Mouse (Mus musculus) kidney, postnatal 4 days (tissue): ENCODE measurements at regions not wholly inside any gene's neighbourhood (a gene's known extent, or its start where the extent isn't known, plus 50 kb on each side); places are given as distances from the start of the nearest gene placed in this dataset.

ENCODE experiments used
- DNase-seq, 2 experiments: peaks; one replicate each; pipeline ENCODE4 v3.0.0; 2021; ENCODE audit warnings: mixed read lengths in 2 of 2

- peak; percentile 8 to 30 for DNase-seq
Observed at GRCm38 (mm10) chr10:70814354-70815131, 158.8 kb upstream of the Phyhipl start.

GRCm38 (mm10) chr10:70809411-70809810 is 153.6 kb upstream of the Phyhipl start:
- DNase-seq = no peak

GRCm38 (mm10) chr10:70806786-70807385 is 151.1 kb upstream of the Phyhipl start:
- no peak for DNase-seq

GRCm38 (mm10) chr10:70800736-70801306 is 145.1 kb upstream of the Phyhipl start:
- peak; percentile 46 to 64 for DNase-seq

- DNase-seq = no peak
Observed at GRCm38 (mm10) chr10:70799906-70800305, 144.1 kb upstream of the Phyhipl start.

- DNase-seq = no peak
Observed at GRCm38 (mm10) chr10:70799191-70799742, 143.5 kb upstream of the Phyhipl start.

- DNase-seq = peak; percentile 11 to 29
Observed at GRCm38 (mm10) chr10:70788814-70789452, 133.2 kb upstream of the Phyhipl start.

GRCm38 (mm10) chr10:70781036-70781435 is 125.3 kb upstream of the Phyhipl start:
- no peak for DNase-seq

GRCm38 (mm10) chr10:70778596-70778995 is 122.8 kb upstream of the Phyhipl start:
- DNase-seq = no peak

- no peak for DNase-seq
Observed at GRCm38 (mm10) chr10:70774571-70774970, 118.8 kb upstream of the Phyhipl start.

GRCm38 (mm10) chr10:70774159-70774558 is 118.4 kb upstream of the Phyhipl start:
- DNase-seq = no peak

GRCm38 (mm10) chr10:70767461-70767860 is 111.7 kb upstream of the Phyhipl start:
- DNase-seq = no peak

GRCm38 (mm10) chr10:70766869-70767268 is 111.1 kb upstream of the Phyhipl start:
- DNase-seq = no peak

- DNase-seq = no peak
Observed at GRCm38 (mm10) chr10:70766450-70766849, 110.7 kb upstream of the Phyhipl start.

GRCm38 (mm10) chr10:70763206-70763605 is 107.4 kb upstream of the Phyhipl start:
- DNase-seq = peak; percentile 2 to 3

- DNase-seq = no peak
Observed at GRCm38 (mm10) chr10:70759686-70760085, 103.9 kb upstream of the Phyhipl start.

- no peak for DNase-seq
Observed at GRCm38 (mm10) chr10:70751771-70752170, 96.0 kb upstream of the Phyhipl start.

- no peak for DNase-seq
Observed at GRCm38 (mm10) chr10:70750356-70751145, 94.8 kb upstream of the Phyhipl start.

- no peak for DNase-seq
Observed at GRCm38 (mm10) chr10:70746612-70747011, 90.8 kb upstream of the Phyhipl start.

- DNase-seq = no peak
Observed at GRCm38 (mm10) chr10:70741909-70742308, 86.1 kb upstream of the Phyhipl start.

GRCm38 (mm10) chr10:70740095-70740494 is 84.3 kb upstream of the Phyhipl start:
- DNase-seq = no peak

GRCm38 (mm10) chr10:70739348-70739966 is 83.7 kb upstream of the Phyhipl start:
- no peak for DNase-seq
